Mouse (Mus musculus) brain, embryonic 18.5 days (tissue): ENCODE data around the gene Rptor.
"Not testable (repeated sequence)": the region's sequence is repeated elsewhere in the genome, so short reads cannot be mapped to it uniquely, and the experiment has no call there.

ENCODE experiments used
- DNase-seq: peaks from one replicate; pipeline ENCODE4 v3.0.0-alpha.2; 2012; ENCODE audit warnings: low read depth, low spot score

Gene Rptor

GRCm38 (mm10) chr11:119650456-119650855 is 47.8 kb downstream of the Rptor start:
- no peak for DNase-seq

DNA sequence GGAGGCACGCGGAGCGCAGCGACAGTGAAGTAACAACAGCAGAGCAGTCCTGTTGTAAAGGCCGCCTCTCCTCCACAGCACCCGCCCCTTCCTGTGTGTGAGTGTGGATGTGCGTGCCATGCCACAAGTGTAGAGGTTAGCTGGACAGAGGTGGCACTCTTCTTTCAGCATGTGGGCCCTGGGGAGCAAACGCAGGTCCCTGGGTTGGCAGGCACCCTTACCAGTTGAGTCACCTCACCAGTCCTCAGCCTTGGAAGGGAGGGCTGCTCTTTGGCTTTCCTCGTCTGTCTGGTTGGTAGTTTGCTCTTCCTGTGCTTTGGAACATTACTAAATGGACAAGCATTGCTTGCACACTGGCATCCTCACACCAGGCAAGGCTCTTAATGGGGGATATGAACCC is 50.6 kb downstream of the Rptor start:
- no peak for DNase-seq

- no peak for DNase-seq
These were observed 54.8 kb downstream of the Rptor start for GRCm38 (mm10) chr11:119657534-119657933.

GRCm38 (mm10) chr11:119659296-119659695 is 56.6 kb downstream of the Rptor start:
- DNase-seq = no peak

- DNase-seq = not testable (repeated sequence)
These were observed 58.8 kb downstream of the Rptor start for GRCm38 (mm10) chr11:119661479-119661878.

DNA sequence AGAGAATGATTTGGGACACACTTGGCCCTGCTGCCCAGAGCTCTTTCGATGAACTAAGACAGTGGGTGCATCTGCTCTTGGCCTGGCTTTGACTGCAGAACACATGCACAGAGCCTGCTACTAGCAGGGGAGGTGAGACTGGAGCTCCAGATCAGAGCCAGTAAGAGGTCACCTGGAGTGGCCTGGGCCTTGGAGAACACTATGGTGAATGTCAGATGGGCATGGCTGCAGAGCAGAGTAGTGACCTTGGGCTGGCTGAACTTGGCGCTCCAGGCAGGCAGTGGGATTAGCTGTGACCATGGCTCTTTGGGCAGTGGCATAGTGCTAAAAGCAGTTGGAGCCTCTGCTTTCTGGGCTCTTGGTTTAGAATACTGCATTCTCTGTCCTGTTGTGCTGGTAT is 61.2 kb downstream of the Rptor start:
- DNase-seq = no peak

- no peak for DNase-seq
These were observed 62.1 kb downstream of the Rptor start for GRCm38 (mm10) chr11:119664678-119665307.

- DNase-seq = no peak
These were observed 62.6 kb downstream of the Rptor start for GRCm38 (mm10) chr11:119665308-119665702.

GRCm38 (mm10) chr11:119666567-119667108 is 63.9 kb downstream of the Rptor start:
- no peak for DNase-seq

DNA sequence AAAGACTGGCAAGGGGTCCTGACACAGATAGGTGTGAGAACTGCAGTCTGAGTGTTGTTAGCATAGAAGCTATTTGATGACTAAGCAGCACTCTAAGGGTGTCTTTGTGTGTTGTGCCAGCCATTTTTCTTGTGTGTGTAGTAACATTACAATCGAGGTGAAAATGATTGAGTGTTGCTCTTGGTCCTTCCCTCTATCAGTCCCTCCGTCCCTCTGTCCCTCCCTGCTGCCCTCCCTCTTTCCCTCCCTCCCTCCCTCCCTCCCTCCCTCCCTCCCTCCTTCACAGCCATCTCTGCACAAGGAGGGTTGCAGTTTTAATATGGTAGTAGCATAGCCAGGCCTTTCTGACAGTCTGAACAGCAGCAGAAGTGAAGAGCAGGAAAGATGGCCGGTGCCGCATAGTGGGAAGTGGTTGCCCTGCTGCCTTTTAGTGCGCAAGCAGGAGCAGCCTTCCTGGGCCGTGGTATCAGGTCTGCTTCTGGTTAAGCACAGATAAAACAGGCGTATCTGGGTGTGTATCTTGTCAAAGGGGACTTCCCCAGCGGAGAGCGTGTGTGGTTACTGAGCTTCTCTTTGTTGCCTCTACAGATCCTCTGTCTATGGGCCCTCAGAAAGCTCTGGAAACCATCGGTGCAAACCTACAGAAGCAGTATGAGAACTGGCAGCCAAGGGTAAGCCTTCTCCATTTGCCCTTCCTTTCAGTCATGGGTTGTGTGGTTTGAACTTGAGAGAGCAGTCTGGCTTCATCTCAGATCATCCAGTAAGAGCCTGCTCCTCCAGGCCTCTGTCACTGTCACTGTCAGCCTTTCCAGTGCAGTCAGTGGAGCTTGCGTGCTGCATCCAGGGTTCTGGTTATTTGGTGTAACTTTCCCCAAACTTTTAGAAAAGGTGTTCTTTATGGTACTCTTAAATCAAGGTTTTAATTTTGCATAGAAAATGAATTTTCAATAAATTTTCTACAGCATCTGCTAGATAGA is 68.3 kb downstream of the Rptor start:
- DNase-seq = no peak

GRCm38 (mm10) chr11:119672041-119672440 is 69.3 kb downstream of the Rptor start:
- DNase-seq = no peak

- no peak for DNase-seq
These were observed 70.1 kb downstream of the Rptor start for GRCm38 (mm10) chr11:119672775-119673174.

DNA sequence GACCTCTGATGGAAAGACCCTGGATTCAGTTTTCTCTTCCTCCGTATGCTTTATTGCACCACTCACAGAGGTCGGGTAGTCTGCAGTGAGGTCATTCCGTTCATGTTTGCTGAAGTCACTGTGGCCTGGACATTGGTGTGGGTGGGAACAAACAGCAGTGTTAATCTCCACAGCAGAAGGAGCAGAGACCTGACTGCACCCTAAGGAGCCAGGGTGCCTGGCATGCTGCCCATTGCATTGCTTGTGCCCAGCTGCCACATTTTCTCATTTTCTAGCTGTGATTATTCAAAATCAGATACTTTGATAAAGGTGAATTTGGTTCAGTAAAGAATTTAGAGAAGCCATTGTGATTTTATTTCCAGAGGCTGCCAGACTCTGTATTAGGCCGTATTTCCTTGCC is 72.1 kb downstream of the Rptor start:
- DNase-seq = no peak

GRCm38 (mm10) chr11:119675546-119675945 is 72.8 kb downstream of the Rptor start:
- DNase-seq = no peak

DNA sequence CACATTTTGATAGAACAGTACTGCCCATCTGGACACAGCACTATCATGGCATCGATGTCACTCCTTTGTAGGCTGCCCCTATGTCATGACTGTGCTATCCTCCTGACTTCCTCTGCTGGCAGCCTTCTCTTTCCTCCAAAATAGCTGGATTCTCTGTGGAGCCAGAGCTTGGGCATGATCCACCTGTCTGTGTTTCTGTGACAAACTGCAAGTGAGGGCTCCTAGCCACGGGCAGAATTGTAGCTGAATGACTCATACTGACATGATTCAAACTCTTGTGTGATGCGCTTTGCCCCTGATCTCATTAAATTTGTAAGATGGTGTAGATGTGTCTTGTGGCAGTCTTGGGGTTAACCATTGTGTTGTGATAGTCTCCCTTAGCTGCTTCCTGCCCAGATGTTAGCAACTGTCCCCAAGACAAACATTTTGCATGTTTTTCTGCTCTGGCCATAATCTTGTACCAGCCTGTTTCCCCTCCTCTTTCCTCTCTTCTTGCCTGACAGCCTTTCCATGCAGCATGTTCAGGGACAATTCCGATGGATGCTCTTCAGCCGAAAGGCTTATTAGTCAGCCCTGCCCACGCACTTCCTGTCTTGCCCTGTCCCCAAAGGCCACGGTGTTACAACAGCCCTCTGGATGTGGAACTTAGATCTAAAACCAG is 74.2 kb downstream of the Rptor start:
- DNase-seq = no peak

DNA sequence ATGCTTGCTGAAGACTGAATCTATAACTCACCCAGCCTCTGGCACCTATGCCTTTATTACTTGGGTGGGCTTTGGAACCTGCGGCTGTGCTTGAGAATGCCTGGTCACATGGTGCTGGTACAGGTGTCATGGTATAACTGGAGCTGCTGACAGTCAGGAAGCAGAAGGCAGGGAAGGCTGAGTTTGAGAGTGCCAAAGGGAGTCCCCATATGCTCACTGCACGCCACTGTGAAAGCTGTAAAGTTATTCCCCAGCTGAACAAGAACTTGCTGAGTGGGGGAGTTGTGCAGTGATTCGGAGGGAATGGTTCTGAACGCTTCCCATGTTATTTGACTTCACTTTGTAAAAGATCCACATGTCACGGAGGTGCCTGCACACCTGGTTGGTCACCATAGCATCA is 75.7 kb downstream of the Rptor start:
- no peak for DNase-seq

- no peak for DNase-seq
These were observed 78.0 kb downstream of the Rptor start for GRCm38 (mm10) chr11:119680735-119681134.

- no peak for DNase-seq
These were observed 79.6 kb downstream of the Rptor start for GRCm38 (mm10) chr11:119682285-119682684.

- DNase-seq = no peak
These were observed 81.1 kb downstream of the Rptor start for GRCm38 (mm10) chr11:119683796-119684195.

GRCm38 (mm10) chr11:119685477-119685876 is 82.8 kb downstream of the Rptor start:
- no peak for DNase-seq

GRCm38 (mm10) chr11:119685910-119686659 is 83.4 kb downstream of the Rptor start:
- no peak for DNase-seq
